Mouse (Mus musculus) lung, embryonic 14.5 days (tissue): ENCODE measurements at regions not wholly inside any gene's neighbourhood (a gene's known extent, or its start where the extent isn't known, plus 50 kb on each side); places are given as distances from the start of the nearest gene placed in this dataset.

ENCODE experiments used
- ATAC-seq: fragments of 200-750 bp; cut with Nextera tagmentation; 2 replicates; pipeline ENCODE4 v1.8.0; 2017; ENCODE audit warnings: mild to moderate bottlenecking, moderate TSS enrichment, moderate library complexity; ENCODE audit not compliant: insufficient read depth
- DNase-seq: peaks from one replicate; pipeline ENCODE4 v3.0.0-alpha.2; 2015
- H3K27ac ChIP-seq: fragments of 300-500 bp; sonication (generic); 2 replicates; pipeline ENCODE4 v1.5.1; 2014; ENCODE audit warnings: low read depth, mild to moderate bottlenecking, moderate library complexity
- H3K27me3 ChIP-seq: fragments of 300-500 bp; sonication (generic); 2 replicates; pipeline ENCODE4 v1.6.1; 2014; ENCODE audit warnings: low read length, control low read depth; ENCODE audit not compliant: insufficient read depth
- H3K36me3 ChIP-seq: fragments of 300-500 bp; sonication (generic); 2 replicates; pipeline ENCODE4 v1.6.1; 2014; ENCODE audit warnings: control low read depth; ENCODE audit not compliant: insufficient read depth
- H3K4me1 ChIP-seq: fragments of 300-500 bp; sonication (generic); 2 replicates; pipeline ENCODE4 v1.6.1; 2014; ENCODE audit warnings: antibody characterized with exemption, control low read depth; ENCODE audit not compliant: insufficient read depth
- H3K4me2 ChIP-seq: fragments of 300-500 bp; sonication (generic); 2 replicates; pipeline ENCODE4 v1.6.1; 2014; ENCODE audit warnings: mild to moderate bottlenecking
- H3K4me3 ChIP-seq: fragments of 300-500 bp; sonication (generic); 2 replicates; pipeline ENCODE4 v1.5.1; 2014; ENCODE audit warnings: low read depth, low read length
- H3K9ac ChIP-seq: fragments of 300-500 bp; sonication (generic); 2 replicates; pipeline ENCODE4 v1.6.1; 2014
- H3K9me3 ChIP-seq: fragments of 300-500 bp; sonication (generic); 2 replicates; pipeline ENCODE4 v1.6.1; 2016; ENCODE audit warnings: low read depth, low read length, control low read depth
- CTCF ChIP-seq: IDR thresholded peaks from 2 replicates; pipeline ENCODE4 v1.5.1; 2016; ENCODE audit warnings: antibody characterized with exemption, low read depth
- WGBS: fragments of 180-500 bp; shearing (Covaris S2); extraction: QIAGEN DNeasy Blood & Tissue Kit; methylation state at CpG from one replicate; pipeline ENCODE4 v1.1.7; 2014; 5-methylcytosine and 5-hydroxymethylcytosine counted together

GRCm38 (mm10) chr6:100490920-100491712 lies 179.8 kb downstream of the Shq1 start:
- Histone ChIP-seq H3K9ac (no peak overlapping the region), H3K36me3 (no peaks in the 10 kb centered on the region), H3K27ac (no peak overlapping the region), H3K4me1 (no peaks in the 10 kb centered on the region), H3K4me3 (no peak overlapping the region), H3K4me2 (no peak overlapping the region), H3K27me3 (no peaks in the 10 kb centered on the region), H3K9me3 (no peaks in the 10 kb centered on the region)
- TF ChIP-seq CTCF: no peak
- DNase-seq (no peak), ATAC-seq (no peak)
- WGBS: 85% methylated on average over 7 of the region's 7 CpGs

- Histone ChIP-seq H3K27ac (no peak overlapping the region), H3K4me3 (no peak overlapping the region), H3K9me3 (peaks cover 6% of the 10 kb centered on the region; the same call in 1 of the 2 replicates), H3K4me1 (peaks cover 15% of the 10 kb centered on the region), H3K27me3 (no peaks in the 10 kb centered on the region), H3K36me3 (no peaks in the 10 kb centered on the region), H3K4me2 (peak overlapping the region; percentile 35; the same call in 1 of the 2 replicates), H3K9ac (no peak overlapping the region)
- 39% methylated on average over 3 of the region's 3 CpGs for WGBS
- peak; percentile 55 for DNase-seq
- ATAC-seq: no peak
- TF ChIP-seq CTCF: no peak
Measured at GRCm38 (mm10) chr6:100483836-100484235, 187.1 kb downstream of the Shq1 start.

- Histone ChIP-seq H3K4me2 (peak overlapping the region; percentile 35; the same call in 1 of the 2 replicates), H3K9ac (no peak overlapping the region), H3K36me3 (no peaks in the 10 kb centered on the region), H3K9me3 (peaks cover 6% of the 10 kb centered on the region; the same call in 1 of the 2 replicates), H3K27me3 (no peaks in the 10 kb centered on the region), H3K27ac (no peak overlapping the region), H3K4me3 (no peak overlapping the region), H3K4me1 (peaks cover 15% of the 10 kb centered on the region)
- DNase-seq: peak; percentile 68
- TF ChIP-seq CTCF: no peak
- ATAC-seq: peak; percentile 75; the same call in 1 of the 2 replicates
- WGBS: 3% methylated on average over 14 of the region's 14 CpGs
Measured at GRCm38 (mm10) chr6:100483084-100483810, 187.7 kb downstream of the Shq1 start.

GRCm38 (mm10) chr6:100482572-100482971 lies 188.4 kb downstream of the Shq1 start:
- ATAC-seq: no peak
- H3K4me1 ChIP-seq: peaks cover 15% of the 10 kb centered on the region
- H3K9ac ChIP-seq: no peak overlapping the region
- 27% methylated on average over 7 of the region's 7 CpGs for WGBS
- TF ChIP-seq CTCF: no peak
- H3K27ac ChIP-seq: no peak overlapping the region
- no peak overlapping the region for H3K4me3 ChIP-seq
- no peaks in the 10 kb centered on the region for H3K27me3 ChIP-seq
- H3K9me3 ChIP-seq: peaks cover 6% of the 10 kb centered on the region; the same call in 1 of the 2 replicates
- H3K36me3 ChIP-seq: no peaks in the 10 kb centered on the region
- H3K4me2 ChIP-seq: 0 out of 2 replicates have a peak overlapping the region, but pooled peaks have one; percentile 35
- peak; percentile 19 for DNase-seq

GRCm38 (mm10) chr6:100480525-100480924 lies 190.4 kb downstream of the Shq1 start:
- Histone ChIP-seq H3K4me2 (no peak overlapping the region), H3K27ac (no peak overlapping the region), H3K36me3 (no peaks in the 10 kb centered on the region), H3K9me3 (peaks cover 4% of the 10 kb centered on the region; the same call in 1 of the 2 replicates), H3K9ac (no peak overlapping the region), H3K27me3 (no peaks in the 10 kb centered on the region), H3K4me1 (peaks cover 15% of the 10 kb centered on the region), H3K4me3 (no peak overlapping the region)
- DNase-seq: no peak
- TF ChIP-seq CTCF: no peak
- 78% methylated on average over 3 of the region's 3 CpGs for WGBS
- ATAC-seq: no peak

- no peak overlapping the region for H3K4me3 ChIP-seq
- no peaks in the 10 kb centered on the region for H3K9me3 ChIP-seq
- H3K27ac ChIP-seq: no peak overlapping the region
- H3K27me3 ChIP-seq: no peaks in the 10 kb centered on the region
- H3K4me2 ChIP-seq: no peak overlapping the region
- no peaks in the 10 kb centered on the region for H3K36me3 ChIP-seq
- peaks cover 15% of the 10 kb centered on the region for H3K4me1 ChIP-seq
- ATAC-seq (no peak), DNase-seq (peak; percentile 77)
- 34% methylated on average over 6 of the region's 6 CpGs for WGBS
- H3K9ac ChIP-seq: no peak overlapping the region
- TF ChIP-seq CTCF: no peak
Measured at GRCm38 (mm10) chr6:100479881-100480280, 191.1 kb downstream of the Shq1 start.

GRCm38 (mm10) chr6:100479455-100479854 lies 191.5 kb downstream of the Shq1 start:
- no peaks in the 10 kb centered on the region for H3K9me3 ChIP-seq
- H3K4me1 ChIP-seq: peaks cover 15% of the 10 kb centered on the region
- no peak overlapping the region for H3K9ac ChIP-seq
- no peak for DNase-seq
- no peak overlapping the region for H3K27ac ChIP-seq
- 87% methylated on average over 4 of the region's 4 CpGs for WGBS
- H3K4me3 ChIP-seq: no peak overlapping the region
- H3K36me3 ChIP-seq: no peaks in the 10 kb centered on the region
- H3K27me3 ChIP-seq: no peaks in the 10 kb centered on the region
- H3K4me2 ChIP-seq: no peak overlapping the region
- TF ChIP-seq CTCF: no peak
- no peak for ATAC-seq
